Mouse (Mus musculus): ENCODE measurements around the gene Gm37240. TPM values are rescaled to one million over a fixed set of nuclear protein-coding genes. Genes with fewer than 3 reads are reported as not detected.

Gene Gm37240
- polyA plus RNA-seq, 1 experiment from 2014 or later, result 0.11 TPM

GRCm38 (mm10) chr3:84769411-84769810 is 1117.9 kb downstream of the Gm37240 start:
- DNase-seq (no peak), ATAC-seq (ENCODE audit: low FRiP score, low TSS enrichment) (no peak)
- Histone ChIP-seq H3K4me1 (ENCODE audit: control insufficient read depth, insufficient read depth, low read length) (no peaks in the 10 kb centered on the region), H3K27ac (replicated peaks; ENCODE audit: low read depth, low read length) (no peak overlapping the region), H3K4me3 (replicated peaks; ENCODE audit: low read depth, low read length) (no peak overlapping the region), H3K9me3 (ENCODE audit: control insufficient read depth, low read length) (no peaks in the 10 kb centered on the region), H3K36me3 (ENCODE audit: control insufficient read depth, insufficient read depth, low read length) (no peaks in the 10 kb centered on the region), H3K9ac (replicated peaks; ENCODE audit: low read length) (no peak overlapping the region), H3K4me2 (ENCODE audit: low read length) (no peak overlapping the region), H3K27me3 (ENCODE audit: control insufficient read depth, insufficient read depth, low read length) (no peaks in the 10 kb centered on the region)
- WGBS, result 82% methylated on average over 6 of the region's 6 CpGs

- DNase-seq (no peak), ATAC-seq (ENCODE audit: low FRiP score, low TSS enrichment) (no peak)
- WGBS, result 91% methylated on average over 4 of the region's 4 CpGs
- no peaks in the 10 kb centered on the region for H3K4me1 ChIP-seq (ENCODE audit: control insufficient read depth, insufficient read depth, low read length)
- no peaks in the 10 kb centered on the region for H3K9me3 ChIP-seq (ENCODE audit: control insufficient read depth, low read length)
- no peak overlapping the region for H3K9ac ChIP-seq (replicated peaks; ENCODE audit: low read length)
- H3K4me2 ChIP-seq (ENCODE audit: low read length), result no peak overlapping the region
- H3K4me3 ChIP-seq (replicated peaks; ENCODE audit: low read depth, low read length), result no peak overlapping the region
- no peak overlapping the region for H3K27ac ChIP-seq (replicated peaks; ENCODE audit: low read depth, low read length)
- H3K36me3 ChIP-seq (ENCODE audit: control insufficient read depth, insufficient read depth, low read length), result no peaks in the 10 kb centered on the region
- H3K27me3 ChIP-seq (ENCODE audit: control insufficient read depth, insufficient read depth, low read length), result no peaks in the 10 kb centered on the region
Measured at GRCm38 (mm10) chr3:84768940-84769339, 1118.4 kb downstream of the Gm37240 start.

GRCm38 (mm10) chr3:84753816-84754215 is 1133.5 kb downstream of the Gm37240 start:
- Histone ChIP-seq H3K9ac (replicated peaks; ENCODE audit: low read length) (no peak overlapping the region), H3K4me1 (ENCODE audit: control insufficient read depth, insufficient read depth, low read length) (no peaks in the 10 kb centered on the region), H3K27ac (replicated peaks; ENCODE audit: low read depth, low read length) (no peak overlapping the region), H3K4me2 (ENCODE audit: low read length) (no peak overlapping the region), H3K9me3 (ENCODE audit: control insufficient read depth, low read length) (no peaks in the 10 kb centered on the region), H3K36me3 (ENCODE audit: control insufficient read depth, insufficient read depth, low read length) (no peaks in the 10 kb centered on the region), H3K27me3 (ENCODE audit: control insufficient read depth, insufficient read depth, low read length) (no peaks in the 10 kb centered on the region), H3K4me3 (replicated peaks; ENCODE audit: low read depth, low read length) (no peak overlapping the region)
- ATAC-seq (ENCODE audit: low FRiP score, low TSS enrichment) (no peak), DNase-seq (no peak)
- 89% methylated on average over 2 of the region's 2 CpGs for WGBS

GRCm38 (mm10) chr3:84749222-84749621 is 1138.1 kb downstream of the Gm37240 start:
- Histone ChIP-seq H3K27ac (replicated peaks; ENCODE audit: low read depth, low read length) (no peak overlapping the region), H3K4me3 (replicated peaks; ENCODE audit: low read depth, low read length) (no peak overlapping the region), H3K27me3 (ENCODE audit: control insufficient read depth, insufficient read depth, low read length) (no peaks in the 10 kb centered on the region), H3K4me1 (ENCODE audit: control insufficient read depth, insufficient read depth, low read length) (no peaks in the 10 kb centered on the region), H3K36me3 (ENCODE audit: control insufficient read depth, insufficient read depth, low read length) (no peaks in the 10 kb centered on the region), H3K4me2 (ENCODE audit: low read length) (no peak overlapping the region), H3K9me3 (ENCODE audit: control insufficient read depth, low read length) (no peaks in the 10 kb centered on the region), H3K9ac (replicated peaks; ENCODE audit: low read length) (no peak overlapping the region)
- no peak for ATAC-seq (ENCODE audit: low FRiP score, low TSS enrichment)
- 72% methylated on average over 5 of the region's 5 CpGs for WGBS
- DNase-seq, result no peak

GRCm38 (mm10) chr3:84748139-84748538 is 1139.2 kb downstream of the Gm37240 start:
- ATAC-seq (ENCODE audit: low FRiP score, low TSS enrichment) (no peak), DNase-seq (no peak)
- no peak overlapping the region for H3K4me3 ChIP-seq (replicated peaks; ENCODE audit: low read depth, low read length)
- WGBS, result 91% methylated on average over 5 of the region's 5 CpGs
- H3K27me3 ChIP-seq (ENCODE audit: control insufficient read depth, insufficient read depth, low read length), result no peaks in the 10 kb centered on the region
- H3K9ac ChIP-seq (replicated peaks; ENCODE audit: low read length), result no peak overlapping the region
- no peaks in the 10 kb centered on the region for H3K36me3 ChIP-seq (ENCODE audit: control insufficient read depth, insufficient read depth, low read length)
- H3K27ac ChIP-seq (replicated peaks; ENCODE audit: low read depth, low read length), result no peak overlapping the region
- no peaks in the 10 kb centered on the region for H3K9me3 ChIP-seq (ENCODE audit: control insufficient read depth, low read length)
- H3K4me2 ChIP-seq (ENCODE audit: low read length), result no peak overlapping the region
- no peaks in the 10 kb centered on the region for H3K4me1 ChIP-seq (ENCODE audit: control insufficient read depth, insufficient read depth, low read length)

- H3K9ac ChIP-seq (replicated peaks; ENCODE audit: low read length), result no peak overlapping the region
- no peaks in the 10 kb centered on the region for H3K36me3 ChIP-seq (ENCODE audit: control insufficient read depth, insufficient read depth, low read length)
- peak; percentile 66 for DNase-seq
- H3K4me2 ChIP-seq (ENCODE audit: low read length), result peak overlapping the region; percentile 20; the same call in 1 of the 2 replicates
- no peaks in the 10 kb centered on the region; the same call in 1 of the 2 replicates for H3K27me3 ChIP-seq (ENCODE audit: control insufficient read depth, insufficient read depth, low read length)
- H3K9me3 ChIP-seq (ENCODE audit: control insufficient read depth, low read length), result no peaks in the 10 kb centered on the region
- ATAC-seq (ENCODE audit: low FRiP score, low TSS enrichment), result no peak; the same call in 1 of the 2 replicates
- WGBS, result 57% methylated on average over 18 of the region's 18 CpGs
- no peak overlapping the region for H3K27ac ChIP-seq (replicated peaks; ENCODE audit: low read depth, low read length)
- no peaks in the 10 kb centered on the region for H3K4me1 ChIP-seq (ENCODE audit: control insufficient read depth, insufficient read depth, low read length)
- H3K4me3 ChIP-seq (replicated peaks; ENCODE audit: low read depth, low read length), result no peak overlapping the region
Measured at GRCm38 (mm10) chr3:84745537-84746189, 1141.7 kb downstream of the Gm37240 start.

- H3K27ac ChIP-seq (replicated peaks; ENCODE audit: low read depth, low read length), result no peak overlapping the region
- no peak overlapping the region for H3K9ac ChIP-seq (replicated peaks; ENCODE audit: low read length)
- no peaks in the 10 kb centered on the region for H3K36me3 ChIP-seq (ENCODE audit: control insufficient read depth, insufficient read depth, low read length)
- no peaks in the 10 kb centered on the region; the same call in 1 of the 2 replicates for H3K27me3 ChIP-seq (ENCODE audit: control insufficient read depth, insufficient read depth, low read length)
- WGBS, result 76% methylated on average over 13 of the region's 13 CpGs
- H3K4me3 ChIP-seq (replicated peaks; ENCODE audit: low read depth, low read length), result no peak overlapping the region
- H3K9me3 ChIP-seq (ENCODE audit: control insufficient read depth, low read length), result no peaks in the 10 kb centered on the region
- DNase-seq (no peak), ATAC-seq (ENCODE audit: low FRiP score, low TSS enrichment) (no peak)
- no peak overlapping the region for H3K4me2 ChIP-seq (ENCODE audit: low read length)
- 0 out of 2 replicates have a peak, but pooled peaks cover 3% of the 10 kb centered on the region for H3K4me1 ChIP-seq (ENCODE audit: control insufficient read depth, insufficient read depth, low read length)
Measured at GRCm38 (mm10) chr3:84744707-84745106, 1142.6 kb downstream of the Gm37240 start.

GRCm38 (mm10) chr3:84740050-84740596 is 1147.2 kb downstream of the Gm37240 start:
- peak; percentile 62 for DNase-seq
- ATAC-seq (ENCODE audit: low FRiP score, low TSS enrichment), result no peak; the same call in 1 of the 2 replicates
- peaks cover 9% of the 10 kb centered on the region; the same call in 1 of the 2 replicates for H3K27me3 ChIP-seq (ENCODE audit: control insufficient read depth, insufficient read depth, low read length)
- no peak overlapping the region for H3K9ac ChIP-seq (replicated peaks; ENCODE audit: low read length)
- no peaks in the 10 kb centered on the region for H3K9me3 ChIP-seq (ENCODE audit: control insufficient read depth, low read length)
- peak overlapping the region; percentile 53 for H3K27ac ChIP-seq (replicated peaks; ENCODE audit: low read depth, low read length)
- H3K4me2 ChIP-seq (ENCODE audit: low read length), result no peak overlapping the region
- H3K4me3 ChIP-seq (replicated peaks; ENCODE audit: low read depth, low read length), result no peak overlapping the region
- no peaks in the 10 kb centered on the region for H3K36me3 ChIP-seq (ENCODE audit: control insufficient read depth, insufficient read depth, low read length)
- 40% methylated on average over 10 of the region's 10 CpGs for WGBS
- 0 out of 2 replicates have a peak, but pooled peaks cover 3% of the 10 kb centered on the region for H3K4me1 ChIP-seq (ENCODE audit: control insufficient read depth, insufficient read depth, low read length)

- no peak overlapping the region for H3K27ac ChIP-seq (replicated peaks; ENCODE audit: low read depth, low read length)
- H3K9ac ChIP-seq (replicated peaks; ENCODE audit: low read length), result no peak overlapping the region
- no peaks in the 10 kb centered on the region for H3K9me3 ChIP-seq (ENCODE audit: control insufficient read depth, low read length)
- H3K4me3 ChIP-seq (replicated peaks; ENCODE audit: low read depth, low read length), result no peak overlapping the region
- peaks cover 9% of the 10 kb centered on the region; the same call in 1 of the 2 replicates for H3K27me3 ChIP-seq (ENCODE audit: control insufficient read depth, insufficient read depth, low read length)
- WGBS, result 80% methylated on average over 3 of the region's 3 CpGs
- no peak for DNase-seq
- peaks cover 7% of the 10 kb centered on the region; the same call in 1 of the 2 replicates for H3K4me1 ChIP-seq (ENCODE audit: control insufficient read depth, insufficient read depth, low read length)
- H3K36me3 ChIP-seq (ENCODE audit: control insufficient read depth, insufficient read depth, low read length), result no peaks in the 10 kb centered on the region
- no peak overlapping the region for H3K4me2 ChIP-seq (ENCODE audit: low read length)
- ATAC-seq (ENCODE audit: low FRiP score, low TSS enrichment), result no peak
Measured at GRCm38 (mm10) chr3:84737137-84737536, 1150.2 kb downstream of the Gm37240 start.

Data from midbrain, embryonic 14.5 days (tissue).